Mouse (Mus musculus): Measurements from ENCODE around the gene Ptbp3. TPM values are rescaled to one million over a fixed set of nuclear protein-coding genes. Genes with fewer than 3 reads are reported as not detected.

Gene Ptbp3
- polyA plus RNA-seq, 1 experiment from 2014 or later = 55.5 TPM

GRCm38 (mm10) chr4:59452503-59452933, 96.6 kb downstream of the Ptbp3 start:
- no peak overlapping the region for H3K9ac ChIP-seq (ENCODE audit: low read length)
- no peaks in the 10 kb centered on the region for H3K27me3 ChIP-seq (ENCODE audit: control insufficient read depth, insufficient read depth, low read depth, low read length)
- 0 out of 2 replicates have a peak, but pooled peaks have one; percentile 10 for ATAC-seq (ENCODE audit: low read depth)
- WGBS = 62% methylated on average over 8 of the region's 8 CpGs
- H3K4me3 ChIP-seq (ENCODE audit: low read length) = no peak overlapping the region
- H3K36me3 ChIP-seq (ENCODE audit: control insufficient read depth, insufficient read depth, low read length) = no peaks in the 10 kb centered on the region
- H3K27ac ChIP-seq (ENCODE audit: low read length) = no peak overlapping the region
- no peaks in the 10 kb centered on the region for H3K9me3 ChIP-seq (ENCODE audit: control insufficient read depth, low read length)
- no peaks in the 10 kb centered on the region; the same call in 1 of the 2 replicates for H3K4me1 ChIP-seq (replicated peaks; ENCODE audit: control insufficient read depth, insufficient read depth, low read length)
- H3K4me2 ChIP-seq (ENCODE audit: low read depth, low read length) = no peak overlapping the region

GRCm38 (mm10) chr4:59450906-59451305, 98.3 kb downstream of the Ptbp3 start:
- no peaks in the 10 kb centered on the region for H3K27me3 ChIP-seq (ENCODE audit: control insufficient read depth, insufficient read depth, low read depth, low read length)
- H3K4me3 ChIP-seq (ENCODE audit: low read length) = no peak overlapping the region
- no peak overlapping the region for H3K9ac ChIP-seq (ENCODE audit: low read length)
- H3K36me3 ChIP-seq (ENCODE audit: control insufficient read depth, insufficient read depth, low read length) = no peaks in the 10 kb centered on the region
- no peaks in the 10 kb centered on the region; the same call in 1 of the 2 replicates for H3K4me1 ChIP-seq (replicated peaks; ENCODE audit: control insufficient read depth, insufficient read depth, low read length)
- H3K27ac ChIP-seq (ENCODE audit: low read length) = peak overlapping the region; percentile 34
- WGBS = 82% methylated on average over 3 of the region's 3 CpGs
- ATAC-seq (ENCODE audit: low read depth) = peak; percentile 42
- H3K4me2 ChIP-seq (ENCODE audit: low read depth, low read length) = no peak overlapping the region
- no peaks in the 10 kb centered on the region; the same call in 1 of the 2 replicates for H3K9me3 ChIP-seq (ENCODE audit: control insufficient read depth, low read length)

GRCm38 (mm10) chr4:59450234-59450854, 98.8 kb downstream of the Ptbp3 start:
- no peak overlapping the region for H3K4me3 ChIP-seq (ENCODE audit: low read length)
- WGBS = 63% methylated on average over 6 of the region's 6 CpGs
- ATAC-seq (ENCODE audit: low read depth) = peak; percentile 56; the same call in 1 of the 2 replicates
- H3K4me1 ChIP-seq (replicated peaks; ENCODE audit: control insufficient read depth, insufficient read depth, low read length) = no peaks in the 10 kb centered on the region; the same call in 1 of the 2 replicates
- H3K27ac ChIP-seq (ENCODE audit: low read length) = peak overlapping the region; percentile 80
- H3K9me3 ChIP-seq (ENCODE audit: control insufficient read depth, low read length) = no peaks in the 10 kb centered on the region; the same call in 1 of the 2 replicates
- H3K4me2 ChIP-seq (ENCODE audit: low read depth, low read length) = no peak overlapping the region
- no peak overlapping the region for H3K9ac ChIP-seq (ENCODE audit: low read length)
- H3K36me3 ChIP-seq (ENCODE audit: control insufficient read depth, insufficient read depth, low read length) = no peaks in the 10 kb centered on the region
- H3K27me3 ChIP-seq (ENCODE audit: control insufficient read depth, insufficient read depth, low read depth, low read length) = no peaks in the 10 kb centered on the region

- no peak for ATAC-seq (ENCODE audit: low read depth)
- H3K27ac ChIP-seq (ENCODE audit: low read length) = no peak overlapping the region; the same call in 1 of the 2 replicates
- WGBS = 78% methylated on average over 1 of the region's 1 CpGs
- H3K9me3 ChIP-seq (ENCODE audit: control insufficient read depth, low read length) = no peaks in the 10 kb centered on the region; the same call in 1 of the 2 replicates
- no peaks in the 10 kb centered on the region for H3K36me3 ChIP-seq (ENCODE audit: control insufficient read depth, insufficient read depth, low read length)
- H3K4me2 ChIP-seq (ENCODE audit: low read depth, low read length) = no peak overlapping the region
- no peaks in the 10 kb centered on the region for H3K27me3 ChIP-seq (ENCODE audit: control insufficient read depth, insufficient read depth, low read depth, low read length)
- H3K4me3 ChIP-seq (ENCODE audit: low read length) = no peak overlapping the region
- H3K9ac ChIP-seq (ENCODE audit: low read length) = no peak overlapping the region
- H3K4me1 ChIP-seq (replicated peaks; ENCODE audit: control insufficient read depth, insufficient read depth, low read length) = no peaks in the 10 kb centered on the region; the same call in 1 of the 2 replicates
Measured at GRCm38 (mm10) chr4:59447296-59447695, 101.9 kb downstream of the Ptbp3 start.

- WGBS = 41% methylated on average over 6 of the region's 6 CpGs
- no peaks in the 10 kb centered on the region for H3K4me1 ChIP-seq (replicated peaks; ENCODE audit: control insufficient read depth, insufficient read depth, low read length)
- no peak overlapping the region for H3K27ac ChIP-seq (ENCODE audit: low read length)
- no peaks in the 10 kb centered on the region; the same call in 1 of the 2 replicates for H3K9me3 ChIP-seq (ENCODE audit: control insufficient read depth, low read length)
- no peak overlapping the region for H3K4me2 ChIP-seq (ENCODE audit: low read depth, low read length)
- H3K36me3 ChIP-seq (ENCODE audit: control insufficient read depth, insufficient read depth, low read length) = no peaks in the 10 kb centered on the region
- H3K27me3 ChIP-seq (ENCODE audit: control insufficient read depth, insufficient read depth, low read depth, low read length) = no peaks in the 10 kb centered on the region
- ATAC-seq (ENCODE audit: low read depth) = no peak
- no peak overlapping the region for H3K4me3 ChIP-seq (ENCODE audit: low read length)
- H3K9ac ChIP-seq (ENCODE audit: low read length) = no peak overlapping the region
Measured at GRCm38 (mm10) chr4:59445516-59445915, 103.6 kb downstream of the Ptbp3 start.

GRCm38 (mm10) chr4:59444994-59445393, 104.2 kb downstream of the Ptbp3 start:
- H3K27ac ChIP-seq (ENCODE audit: low read length) = no peak overlapping the region
- H3K4me2 ChIP-seq (ENCODE audit: low read depth, low read length) = no peak overlapping the region
- no peaks in the 10 kb centered on the region; the same call in 1 of the 2 replicates for H3K9me3 ChIP-seq (ENCODE audit: control insufficient read depth, low read length)
- H3K4me3 ChIP-seq (ENCODE audit: low read length) = no peak overlapping the region
- 67% methylated on average over 3 of the region's 3 CpGs for whole genome bisulfite sequencing
- H3K4me1 ChIP-seq (replicated peaks; ENCODE audit: control insufficient read depth, insufficient read depth, low read length) = no peaks in the 10 kb centered on the region
- no peak overlapping the region for H3K9ac ChIP-seq (ENCODE audit: low read length)
- ATAC-seq (ENCODE audit: low read depth) = no peak
- no peaks in the 10 kb centered on the region for H3K27me3 ChIP-seq (ENCODE audit: control insufficient read depth, insufficient read depth, low read depth, low read length)
- no peaks in the 10 kb centered on the region for H3K36me3 ChIP-seq (ENCODE audit: control insufficient read depth, insufficient read depth, low read length)

GRCm38 (mm10) chr4:59444085-59444484, 105.1 kb downstream of the Ptbp3 start:
- H3K27me3 ChIP-seq (ENCODE audit: control insufficient read depth, insufficient read depth, low read depth, low read length) = no peaks in the 10 kb centered on the region
- no peaks in the 10 kb centered on the region; the same call in 1 of the 2 replicates for H3K9me3 ChIP-seq (ENCODE audit: control insufficient read depth, low read length)
- H3K9ac ChIP-seq (ENCODE audit: low read length) = no peak overlapping the region
- 64% methylated on average over 4 of the region's 4 CpGs for WGBS
- ATAC-seq (ENCODE audit: low read depth) = no peak
- no peaks in the 10 kb centered on the region for H3K4me1 ChIP-seq (replicated peaks; ENCODE audit: control insufficient read depth, insufficient read depth, low read length)
- no peak overlapping the region for H3K4me3 ChIP-seq (ENCODE audit: low read length)
- H3K36me3 ChIP-seq (ENCODE audit: control insufficient read depth, insufficient read depth, low read length) = no peaks in the 10 kb centered on the region
- no peak overlapping the region for H3K4me2 ChIP-seq (ENCODE audit: low read depth, low read length)
- H3K27ac ChIP-seq (ENCODE audit: low read length) = no peak overlapping the region

- no peak overlapping the region for H3K4me3 ChIP-seq (ENCODE audit: low read length)
- peaks cover 5% of the 10 kb centered on the region; the same call in 1 of the 2 replicates for H3K4me1 ChIP-seq (replicated peaks; ENCODE audit: control insufficient read depth, insufficient read depth, low read length)
- H3K27ac ChIP-seq (ENCODE audit: low read length) = no peak overlapping the region
- no peak overlapping the region for H3K9ac ChIP-seq (ENCODE audit: low read length)
- H3K4me2 ChIP-seq (ENCODE audit: low read depth, low read length) = no peak overlapping the region
- H3K27me3 ChIP-seq (ENCODE audit: control insufficient read depth, insufficient read depth, low read depth, low read length) = no peaks in the 10 kb centered on the region; the same call in 1 of the 2 replicates
- H3K9me3 ChIP-seq (ENCODE audit: control insufficient read depth, low read length) = no peaks in the 10 kb centered on the region
- WGBS = 52% methylated on average over 1 of the region's 1 CpGs
- no peak for ATAC-seq (ENCODE audit: low read depth)
- H3K36me3 ChIP-seq (ENCODE audit: control insufficient read depth, insufficient read depth, low read length) = no peaks in the 10 kb centered on the region
Measured at GRCm38 (mm10) chr4:59441265-59441664, 107.9 kb downstream of the Ptbp3 start.

- Histone ChIP-seq H3K27ac (ENCODE audit: low read length) (no peak overlapping the region), H3K27me3 (ENCODE audit: control insufficient read depth, insufficient read depth, low read depth, low read length) (no peaks in the 10 kb centered on the region; the same call in 1 of the 2 replicates), H3K4me3 (ENCODE audit: low read length) (no peak overlapping the region), H3K9me3 (ENCODE audit: control insufficient read depth, low read length) (no peaks in the 10 kb centered on the region), H3K4me1 (replicated peaks; ENCODE audit: control insufficient read depth, insufficient read depth, low read length) (peaks cover 5% of the 10 kb centered on the region; the same call in 1 of the 2 replicates), H3K9ac (ENCODE audit: low read length) (no peak overlapping the region), H3K36me3 (ENCODE audit: control insufficient read depth, insufficient read depth, low read length) (no peaks in the 10 kb centered on the region), H3K4me2 (ENCODE audit: low read depth, low read length) (no peak overlapping the region)
- ATAC-seq (ENCODE audit: low read depth) = no peak
- 63% methylated on average over 2 of the region's 2 CpGs for WGBS
Measured at GRCm38 (mm10) chr4:59439960-59440359, 109.2 kb downstream of the Ptbp3 start.
